Mouse (Mus musculus) midbrain, postnatal 0 days (tissue): ENCODE measurements at regions not wholly inside any gene's neighbourhood (a gene's known extent, or its start where the extent isn't known, plus 50 kb on each side); places are given as distances from the start of the nearest gene placed in this dataset.

Source experiments
- ATAC-seq: fragments of 200-750 bp; cut with Nextera tagmentation; 2 replicates; pipeline ENCODE4 v1.8.0; 2017; ENCODE audit warnings: moderate number of reproducible peaks, mild to moderate bottlenecking, moderate TSS enrichment, moderate library complexity; ENCODE audit not compliant: low FRiP score
- DNase-seq: peaks from one replicate; pipeline ENCODE4 v3.0.0-alpha.2; 2015; ENCODE audit warnings: low spot score
- H3K27ac ChIP-seq: fragments of 300-500 bp; sonication (generic); 2 replicates; pipeline ENCODE4 v1.5.1; 2014; ENCODE audit warnings: low read depth, mild to moderate bottlenecking, low read length, mixed read lengths
- H3K27me3 ChIP-seq: fragments of 300-500 bp; sonication (generic); 2 replicates; pipeline ENCODE4 v1.6.1; 2014; ENCODE audit warnings: low read length, control low read depth, mixed read lengths; ENCODE audit not compliant: insufficient read depth
- H3K36me3 ChIP-seq: fragments of 300-500 bp; sonication (generic); 2 replicates; pipeline ENCODE4 v1.6.1; 2014; ENCODE audit warnings: low read length, control low read depth, mixed read lengths; ENCODE audit not compliant: insufficient read depth
- H3K4me1 ChIP-seq: fragments of 300-500 bp; sonication (generic); 2 replicates; pipeline ENCODE4 v1.6.1; 2014; ENCODE audit warnings: mild to moderate bottlenecking, control low read depth, antibody characterized with exemption, low read length, mixed read lengths; ENCODE audit not compliant: insufficient read depth
- H3K4me2 ChIP-seq: fragments of 300-500 bp; sonication (generic); 2 replicates; pipeline ENCODE4 v1.6.1; 2014; ENCODE audit warnings: low read depth, mild to moderate bottlenecking, low read length, mixed read lengths; ENCODE audit not compliant: poor library complexity, severe bottlenecking
- H3K4me3 ChIP-seq: fragments of 300-500 bp; sonication (generic); 2 replicates; pipeline ENCODE4 v1.5.1; 2014; ENCODE audit warnings: low read depth, mild to moderate bottlenecking, low read length, moderate library complexity
- H3K9ac ChIP-seq: fragments of 300-500 bp; sonication (generic); replicated peaks from 2 replicates; pipeline ENCODE4 v1.6.1; 2014; ENCODE audit warnings: mild to moderate bottlenecking, low read length, moderate library complexity, mixed read lengths; ENCODE audit not compliant: poor library complexity, severe bottlenecking
- H3K9me3 ChIP-seq: fragments of 300-500 bp; sonication (generic); 2 replicates; pipeline ENCODE4 v1.6.1; 2016; ENCODE audit warnings: low read length, control low read depth
- CTCF ChIP-seq: IDR thresholded peaks from 2 replicates; pipeline ENCODE4 v1.5.1; 2016; ENCODE audit warnings: antibody characterized with exemption, mild to moderate bottlenecking
- WGBS: fragments of 180-500 bp; shearing (Covaris S2); extraction: QIAGEN DNeasy Blood & Tissue Kit; methylation state at CpG from one replicate; pipeline ENCODE4 v1.1.7; 2014; 5-methylcytosine and 5-hydroxymethylcytosine counted together

DNA sequence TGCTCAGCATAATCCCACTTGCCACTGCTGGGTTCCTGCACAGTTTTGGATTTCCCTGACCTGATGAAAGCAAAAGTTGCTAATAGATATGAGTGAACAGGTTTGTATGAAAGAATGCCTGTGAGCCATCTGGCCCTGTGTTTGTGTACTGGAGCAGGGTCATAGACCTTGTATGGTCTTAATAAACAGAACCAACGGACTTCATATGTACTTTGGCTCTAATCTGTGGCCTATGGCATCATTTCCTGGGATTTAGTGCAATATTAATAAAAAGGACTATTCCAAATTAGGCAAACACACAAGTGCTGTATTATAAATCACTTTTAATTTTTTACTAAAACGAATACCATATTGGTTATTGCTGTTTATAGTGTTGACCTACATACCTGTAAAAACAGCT is 1568.2 kb downstream of the Efnb2 start:
- TF ChIP-seq CTCF: no peak
- Histone ChIP-seq H3K4me1 (no peaks in the 10 kb centered on the region), H3K4me3 (no peak overlapping the region), H3K9me3 (no peaks in the 10 kb centered on the region), H3K9ac (no peak overlapping the region), H3K27me3 (no peaks in the 10 kb centered on the region), H3K4me2 (no peak overlapping the region), H3K36me3 (no peaks in the 10 kb centered on the region), H3K27ac (no peak overlapping the region)
- ATAC-seq: no peak
- no peak for DNase-seq
- 87% methylated on average over 2 of the region's 2 CpGs for WGBS

- Histone ChIP-seq H3K27me3 (no peaks in the 10 kb centered on the region), H3K27ac (no peak overlapping the region), H3K36me3 (no peaks in the 10 kb centered on the region), H3K4me2 (no peak overlapping the region), H3K9me3 (no peaks in the 10 kb centered on the region), H3K4me3 (no peak overlapping the region), H3K4me1 (no peaks in the 10 kb centered on the region), H3K9ac (no peak overlapping the region)
- DNase-seq: no peak
- no peak for TF ChIP-seq CTCF
- ATAC-seq: no peak
- 59% methylated on average over 2 of the region's 2 CpGs for WGBS
Observed at GRCm38 (mm10) chr8:7088123-7088522, 1572.9 kb downstream of the Efnb2 start.

GRCm38 (mm10) chr8:7060255-7060656 is 1600.8 kb downstream of the Efnb2 start:
- H3K4me1 ChIP-seq: no peaks in the 10 kb centered on the region
- no peak overlapping the region for H3K4me3 ChIP-seq
- H3K36me3 ChIP-seq: no peaks in the 10 kb centered on the region
- no peaks in the 10 kb centered on the region for H3K27me3 ChIP-seq
- DNase-seq: no peak
- no peak overlapping the region for H3K4me2 ChIP-seq
- no peak overlapping the region for H3K9ac ChIP-seq
- ATAC-seq: no peak
- no peak overlapping the region for H3K27ac ChIP-seq
- 77% methylated on average over 4 of the region's 4 CpGs for WGBS
- H3K9me3 ChIP-seq: no peaks in the 10 kb centered on the region
- TF ChIP-seq CTCF: no peak

GRCm38 (mm10) chr8:7026247-7026844 is 1634.7 kb downstream of the Efnb2 start:
- Histone ChIP-seq H3K4me1 (no peaks in the 10 kb centered on the region), H3K27ac (no peak overlapping the region), H3K9me3 (no peaks in the 10 kb centered on the region), H3K4me2 (no peak overlapping the region), H3K4me3 (no peak overlapping the region), H3K36me3 (no peaks in the 10 kb centered on the region), H3K9ac (no peak overlapping the region), H3K27me3 (no peaks in the 10 kb centered on the region)
- 89% methylated on average over 3 of the region's 3 CpGs for WGBS
- no peak for TF ChIP-seq CTCF
- ATAC-seq (no peak), DNase-seq (no peak)

GRCm38 (mm10) chr8:7024336-7024735 is 1636.7 kb downstream of the Efnb2 start:
- 87% methylated on average over 3 of the region's 3 CpGs for WGBS
- Histone ChIP-seq H3K27ac (no peak overlapping the region), H3K4me3 (no peak overlapping the region), H3K9ac (no peak overlapping the region), H3K9me3 (no peaks in the 10 kb centered on the region), H3K4me1 (no peaks in the 10 kb centered on the region), H3K36me3 (no peaks in the 10 kb centered on the region), H3K4me2 (no peak overlapping the region), H3K27me3 (no peaks in the 10 kb centered on the region)
- DNase-seq (no peak), ATAC-seq (no peak)
- no peak for TF ChIP-seq CTCF

DNA sequence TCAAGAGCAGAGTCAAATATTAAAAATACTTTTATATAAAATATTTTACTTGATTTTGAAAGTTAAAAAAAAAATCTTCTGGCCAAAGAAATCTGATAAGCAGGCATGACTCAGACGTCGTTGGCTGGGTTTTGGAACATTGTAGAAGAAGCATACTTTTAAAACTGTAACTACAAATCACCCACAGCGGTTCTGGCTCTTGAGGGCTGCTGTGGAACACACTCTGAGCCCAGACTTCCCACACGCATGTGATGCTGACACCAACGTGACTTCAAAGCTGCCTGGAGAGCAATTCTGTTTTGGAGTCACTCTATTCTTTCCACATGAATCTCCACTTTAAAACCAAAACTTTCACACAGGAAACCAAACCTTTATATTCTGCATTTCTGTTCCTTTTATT is 1649.2 kb downstream of the Efnb2 start:
- H3K27me3 ChIP-seq: no peaks in the 10 kb centered on the region
- no peaks in the 10 kb centered on the region for H3K36me3 ChIP-seq
- H3K9me3 ChIP-seq: no peaks in the 10 kb centered on the region
- no peak for TF ChIP-seq CTCF
- no peaks in the 10 kb centered on the region for H3K4me1 ChIP-seq
- no peak for DNase-seq
- H3K27ac ChIP-seq: no peak overlapping the region
- no peak overlapping the region for H3K9ac ChIP-seq
- no peak for ATAC-seq
- H3K4me2 ChIP-seq: no peak overlapping the region
- H3K4me3 ChIP-seq: no peak overlapping the region
- 85% methylated on average over 5 of the region's 5 CpGs for WGBS
